Comparison of ENCODE assay signal across 8 mouse cellular contexts in the genomic region with DNA sequence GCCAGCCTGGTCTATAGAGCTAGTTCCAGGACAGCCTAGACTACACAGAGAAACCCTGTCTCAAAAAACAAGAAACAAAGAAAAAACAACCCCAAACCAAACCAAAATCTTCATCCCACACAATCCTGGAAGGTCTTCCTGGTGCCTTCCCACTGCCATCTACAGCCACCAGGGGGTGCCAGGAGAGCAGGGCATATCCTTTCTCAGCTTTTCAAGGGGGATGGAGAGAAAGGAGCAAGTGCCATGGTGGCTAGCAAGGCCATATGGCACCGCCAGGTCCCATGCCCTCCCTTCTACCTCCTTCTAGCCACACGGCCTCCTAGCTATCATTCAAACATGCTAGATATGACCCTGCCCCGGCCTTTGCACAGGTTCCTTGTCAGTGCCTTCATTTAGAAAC. TPM values are rescaled to one million over a fixed set of nuclear protein-coding genes. Genes with fewer than 3 reads are reported as not detected.
DNase-seq lines count a peak whose midpoint lies in the region; ATAC-seq and TF ChIP-seq lines count a peak whose summit lies in the region.
"Had no signal": no experiment of that assay in that cellular context is flagged by ENCODE, and none has a peak within 500 bp of the region (broad histone marks: within the 10 kb centered on the region; RNA-seq: fewer than 3 reads in every experiment).

No protein-coding gene starts in this region.

- TF ChIP-seq POLR2A in kidney, adult 2 months (IDR thresholded peaks at IDR 0.05; ENCODE audit: low read depth, low read length), result no peak

- H3K4me2 ChIP-seq in kidney, embryonic 14.5 days (replicated peaks; ENCODE audit: low read depth, low read length), result no peak overlapping the region
- H3K4me2 ChIP-seq in liver, postnatal 0 days (ENCODE audit: low read depth, low read length), result no peak overlapping the region
- H3K4me2 ChIP-seq: limb, embryonic 15.5 days had no signal

- H3K27ac ChIP-seq in kidney, adult 2 months (ENCODE audit: insufficient read depth, low read depth, low read length), result no peak overlapping the region
- no peak overlapping the region for H3K27ac ChIP-seq in kidney, embryonic 14.5 days (ENCODE audit: low read depth, low read length)
- no peak overlapping the region for H3K27ac ChIP-seq in liver, postnatal 0 days (ENCODE audit: low read depth)
- H3K27ac ChIP-seq: limb, embryonic 15.5 days had no signal

- H3K36me3 ChIP-seq in kidney, adult 2 months (ENCODE audit: control insufficient read depth, insufficient read depth, low read length), result no peaks in the 10 kb centered on the region; the same call in 1 of the 2 replicates
- H3K36me3 ChIP-seq in kidney, embryonic 14.5 days (ENCODE audit: control insufficient read depth, insufficient read depth, low read length), result peaks cover 54% of the 10 kb centered on the region
- peaks cover 26% of the 10 kb centered on the region for H3K36me3 ChIP-seq in C2C12 (ENCODE audit: control insufficient read depth, insufficient read depth)
- H3K36me3 ChIP-seq in liver, postnatal 0 days (replicated peaks; ENCODE audit: insufficient read depth, low read length), result peaks cover 35% of the 10 kb centered on the region

- peak; percentile 83 for TF ChIP-seq CTCF in kidney, adult 2 months (conservative IDR thresholded peaks at IDR 0.05; ENCODE audit: insufficient read depth, insufficient read length, low read depth, low read length)
- peak; percentile 53 for TF ChIP-seq CTCF in C2C12 (IDR thresholded peaks at IDR 0.05; ENCODE audit: control insufficient read depth, insufficient read depth, insufficient read length)
- TF ChIP-seq CTCF in liver, postnatal 0 days (IDR thresholded peaks at IDR 0.05; ENCODE audit: low read depth), result peak; percentile 94

- TF ChIP-seq EP300 in liver, postnatal 0 days (IDR thresholded peaks at IDR 0.05; ENCODE audit: low read depth), result no peak

- H3K79me2 ChIP-seq in C2C12 (ENCODE audit: control insufficient read depth, insufficient read depth), result no peaks in the 10 kb centered on the region

- H3ac ChIP-seq in C2C12 (ENCODE audit: control insufficient read depth, insufficient read length, low read depth), result no peak overlapping the region

- no peaks in the 10 kb centered on the region for H3K79me3 ChIP-seq in C2C12 (ENCODE audit: low read depth)

- peaks cover 5% of the 10 kb centered on the region; the same call in 1 of the 2 replicates for H3K4me1 ChIP-seq in kidney, adult 2 months (ENCODE audit: control insufficient read depth, insufficient read depth, low read length)
- H3K4me1 ChIP-seq in kidney, embryonic 14.5 days (ENCODE audit: control insufficient read depth, insufficient read depth, low read length), result 0 out of 2 replicates have a peak, but pooled peaks cover 6% of the 10 kb centered on the region
- H3K4me1 ChIP-seq in liver, postnatal 0 days (ENCODE audit: insufficient read depth), result peaks cover 9% of the 10 kb centered on the region

- H3K4me3 ChIP-seq in kidney, adult 2 months (ENCODE audit: insufficient read depth, low read depth, low read length), result no peak overlapping the region
- no peak overlapping the region for H3K4me3 ChIP-seq in kidney, embryonic 14.5 days (ENCODE audit: low read length)
- no peak overlapping the region for H3K4me3 ChIP-seq in C2C12 (ENCODE audit: insufficient read depth, poor library complexity, severe bottlenecking)
- H3K4me3 ChIP-seq in liver, postnatal 0 days (ENCODE audit: low read depth, low read length), result no peak overlapping the region
- H3K4me3 ChIP-seq: limb, embryonic 15.5 days had no signal

- 75% methylated on average over 3 of the region's 3 CpGs for whole genome bisulfite sequencing in kidney, adult 2 months
- WGBS in kidney, embryonic 14.5 days, result 77% methylated on average over 3 of the region's 3 CpGs
- WGBS in liver, postnatal 0 days (ENCODE audit: insufficient replicate concordance), result 60% methylated on average over 3 of the region's 3 CpGs

- peak; percentile 63 for DNase-seq in kidney, adult 2 months
- peak; percentile 58 for DNase-seq in Muller cell, postnatal 12 days (ENCODE audit: inconsistent ontology term)
- DNase-seq in cerebellum, postnatal 25 days, result peak; percentile 69 to 82
- DNase-seq in liver, postnatal 0 days, result peak; percentile 74
- peak; percentile 64 to 85 for DNase-seq in spleen, postnatal 4 days (ENCODE audit: low spot score in 2 of 2)

- H3K9ac ChIP-seq in kidney, embryonic 14.5 days (ENCODE audit: low read depth, low read length), result no peak overlapping the region
- no peak overlapping the region for H3K9ac ChIP-seq in liver, postnatal 0 days (replicated peaks)
- H3K9ac ChIP-seq: limb, embryonic 15.5 days had no signal

- no peak for ATAC-seq in kidney, embryonic 14.5 days (ENCODE audit: low FRiP score, low TSS enrichment)
- ATAC-seq in liver, postnatal 0 days, result no peak

- H3K9me3 ChIP-seq in kidney, embryonic 14.5 days (ENCODE audit: control insufficient read depth, low read length), result no peaks in the 10 kb centered on the region
- H3K9me3 ChIP-seq in liver, postnatal 0 days (ENCODE audit: low read length), result no peaks in the 10 kb centered on the region
- H3K9me3 ChIP-seq: limb, embryonic 15.5 days had no signal

- no peaks in the 10 kb centered on the region for H3K27me3 ChIP-seq in kidney, adult 2 months (replicated peaks; ENCODE audit: control insufficient read depth, insufficient read depth, low read length)
- no peaks in the 10 kb centered on the region for H3K27me3 ChIP-seq in kidney, embryonic 14.5 days (ENCODE audit: control insufficient read depth, insufficient read depth, low read length)
- no peaks in the 10 kb centered on the region for H3K27me3 ChIP-seq in C2C12 (ENCODE audit: control insufficient read depth, insufficient read depth, insufficient read length)
- no peaks in the 10 kb centered on the region for H3K27me3 ChIP-seq in liver, postnatal 0 days (ENCODE audit: insufficient read depth, low read length)
- H3K27me3 ChIP-seq: limb, embryonic 15.5 days had no signal

TF ChIP-seq in C2C12, 6 proteins besides CTCF, POLR2A, EP300 and RAD21:
- TF ChIP-seq FOSL1 (IDR thresholded peaks at IDR 0.05; ENCODE audit: insufficient read depth, low read length, poor library complexity, severe bottlenecking) (no peak), CEBPB (IDR thresholded peaks at IDR 0.05; ENCODE audit: low read depth) (no peak), USF1 (IDR thresholded peaks at IDR 0.05; ENCODE audit: low read depth) (no peak), MAX (IDR thresholded peaks at IDR 0.05) (no peak), MYOG (IDR thresholded peaks at IDR 0.05; ENCODE audit: control insufficient read depth, extremely low read depth, insufficient read length) (no peak), MYOD1 (IDR thresholded peaks at IDR 0.05; ENCODE audit: control insufficient read depth, insufficient read length, low read depth) (no peak)

RNA-seq across cellular contexts. Expression of gene Gm49318, which starts 4.6 kb away (rescaled TPM):
- polyA plus RNA-seq in kidney, adult 2 months (2012; rRNA removed), result not detected in 2 replicates
- not detected in 2 replicates for polyA plus RNA-seq in kidney, embryonic 14.5 days (2014; fragmentation: Nextera tagmentation; extraction: Ambion mirVana)
- polyA plus RNA-seq in C2C12 (2012; fragmentation: generic; extraction: Trizol), result not detected
- not detected in 2 replicates for polyA plus RNA-seq in liver, postnatal 0 days (2015; fragmentation: Nextera tagmentation; extraction: Ambion mirVana)
- polyA plus RNA-seq: limb, embryonic 15.5 days had no signal

RNA-seq across cellular contexts. Expression of gene Zfp653, which starts 4.7 kb away (rescaled TPM):
- 13.6 and 15.8 TPM in 2 replicates for polyA plus RNA-seq in kidney, adult 2 months (2012; rRNA removed)
- polyA plus RNA-seq in kidney, embryonic 14.5 days (2014; fragmentation: Nextera tagmentation; extraction: Ambion mirVana), result 9.9 and 11.0 TPM in 2 replicates
- 8.0 TPM for polyA plus RNA-seq in C2C12 (2012; fragmentation: generic; extraction: Trizol)
- 2.6 and 3.1 TPM in 2 replicates for polyA plus RNA-seq in liver, postnatal 0 days (2015; fragmentation: Nextera tagmentation; extraction: Ambion mirVana)

RNA-seq across cellular contexts. Expression of gene Elavl3, which starts 14.6 kb away (rescaled TPM):
- 0.62 and 0.64 TPM in 2 replicates for polyA plus RNA-seq in kidney, adult 2 months (2012; rRNA removed)
- polyA plus RNA-seq in kidney, embryonic 14.5 days (2014; fragmentation: Nextera tagmentation; extraction: Ambion mirVana), result 0.12 and 0.20 TPM in 2 replicates
- polyA plus RNA-seq in C2C12 (2012; fragmentation: generic; extraction: Trizol), result 0.02 TPM
- polyA plus RNA-seq in liver, postnatal 0 days (2015; fragmentation: Nextera tagmentation; extraction: Ambion mirVana), result not detected in 2 replicates

RNA-seq across cellular contexts. Expression of gene Ecsit, which starts 18.8 kb away (rescaled TPM):
- polyA plus RNA-seq in kidney, adult 2 months (2012; rRNA removed), result 130 and 143 TPM in 2 replicates
- polyA plus RNA-seq in kidney, embryonic 14.5 days (2014; fragmentation: Nextera tagmentation; extraction: Ambion mirVana), result 29.9 and 41.5 TPM in 2 replicates
- 32.6 TPM for polyA plus RNA-seq in C2C12 (2012; fragmentation: generic; extraction: Trizol)
- polyA plus RNA-seq in liver, postnatal 0 days (2015; fragmentation: Nextera tagmentation; extraction: Ambion mirVana), result 18.1 and 18.2 TPM in 2 replicates

RNA-seq across cellular contexts. Expression of gene Cnn1, which starts 32.6 kb away (rescaled TPM):
- 2.8 and 12.0 TPM in 2 replicates for polyA plus RNA-seq in kidney, adult 2 months (2012; rRNA removed)
- polyA plus RNA-seq in kidney, embryonic 14.5 days (2014; fragmentation: Nextera tagmentation; extraction: Ambion mirVana), result 4.7 and 5.1 TPM in 2 replicates
- polyA plus RNA-seq in C2C12 (2012; fragmentation: generic; extraction: Trizol), result 52.4 TPM
- 0.33 and 0.68 TPM in 2 replicates for polyA plus RNA-seq in liver, postnatal 0 days (2015; fragmentation: Nextera tagmentation; extraction: Ambion mirVana)
